Comparison of ENCODE assay signal across 8 mouse cellular contexts in the genomic region with DNA sequence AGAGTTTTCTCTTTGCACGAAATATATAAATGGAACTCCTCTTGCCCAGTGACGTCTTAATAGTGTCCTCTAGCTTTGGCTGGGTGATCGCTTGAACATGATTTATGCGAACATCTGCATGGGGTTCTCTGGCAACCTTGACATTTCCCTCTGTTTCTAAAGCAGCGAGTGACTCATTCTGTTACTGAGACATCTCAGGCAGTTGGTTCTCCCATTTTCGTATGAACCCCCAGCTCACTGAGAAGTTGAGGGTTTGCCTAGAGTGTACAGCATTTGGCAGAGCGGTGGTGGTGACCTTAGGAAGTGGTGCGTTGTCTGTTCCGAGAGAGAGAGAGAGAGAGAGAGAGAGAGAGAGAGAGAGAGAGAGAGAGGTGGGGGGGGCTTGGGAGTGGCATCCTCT. TPM values are rescaled to one million over a fixed set of nuclear protein-coding genes. Genes with fewer than 3 reads are reported as not detected.
DNase-seq lines count a peak whose midpoint lies in the region; ATAC-seq and TF ChIP-seq lines count a peak whose summit lies in the region.

No protein-coding gene starts in this region.

- no peaks in the 10 kb centered on the region for H3K9me3 ChIP-seq in limb, embryonic 14.5 days (ENCODE audit: control insufficient read depth, low read length)
- H3K9me3 ChIP-seq in stomach, embryonic 16.5 days (replicated peaks; ENCODE audit: control insufficient read depth, low read length) = no peaks in the 10 kb centered on the region

- peaks cover 32% of the 10 kb centered on the region for H3K4me1 ChIP-seq in limb, embryonic 14.5 days (ENCODE audit: control insufficient read depth, insufficient read depth, low read length)
- H3K4me1 ChIP-seq in stomach, embryonic 16.5 days (ENCODE audit: control insufficient read depth, insufficient read depth, low read length) = peaks cover 37% of the 10 kb centered on the region

- DNase-seq in embryo, embryonic 11.5 days (ENCODE audit: low read depth, low spot score) = peak; percentile 8
- DNase-seq in embryo, embryonic 9.5 days (ENCODE audit: extremely low spot score) = no peak
- peak; percentile 29 for DNase-seq in thymus, postnatal 4 days
- DNase-seq in thymus, postnatal 0 days (ENCODE audit: low spot score) = no peak
- DNase-seq in limb, embryonic 14.5 days (ENCODE audit: low spot score) = peak; percentile 36
- DNase-seq in T-cell, adult 2 months (ENCODE audit: low spot score) = no peak
- DNase-seq in spleen, adult 12 weeks (ENCODE audit: low spot score) = no peak

- H3K4me3 ChIP-seq in limb, embryonic 14.5 days (replicated peaks; ENCODE audit: low read length) = peak overlapping the region; percentile 93
- peak overlapping the region; percentile 95 for H3K4me3 ChIP-seq in stomach, embryonic 16.5 days (replicated peaks; ENCODE audit: low read length)

- ATAC-seq in limb, embryonic 14.5 days (ENCODE audit: low FRiP score, low read depth) = no peak
- no peak for ATAC-seq in stomach, embryonic 16.5 days (ENCODE audit: insufficient read depth, low FRiP score)

- no peaks in the 10 kb centered on the region for H3K27me3 ChIP-seq in limb, embryonic 14.5 days (ENCODE audit: control insufficient read depth, insufficient read depth, low read length)
- H3K27me3 ChIP-seq in stomach, embryonic 16.5 days (ENCODE audit: control insufficient read depth, insufficient read depth, low read length) = no peaks in the 10 kb centered on the region

- TF ChIP-seq POLR2A in limb, embryonic 14.5 days (IDR thresholded peaks at IDR 0.05; ENCODE audit: borderline replicate concordance, extremely low read depth, insufficient read depth, insufficient read length) = no peak

- 50% methylated on average over 9 of the region's 9 CpGs for WGBS in limb, embryonic 14.5 days
- WGBS in stomach, embryonic 16.5 days = 38% methylated on average over 9 of the region's 9 CpGs

- no peak overlapping the region for H3K27ac ChIP-seq in limb, embryonic 14.5 days (replicated peaks; ENCODE audit: low read depth, low read length)
- 0 out of 2 replicates have a peak overlapping the region, but pooled peaks have one; percentile 27 for H3K27ac ChIP-seq in stomach, embryonic 16.5 days (ENCODE audit: low read length)

- H3K9ac ChIP-seq in limb, embryonic 14.5 days (ENCODE audit: low read depth, low read length, severe bottlenecking) = peak overlapping the region; percentile 93; the same call in 1 of the 2 replicates
- peak overlapping the region; percentile 97 for H3K9ac ChIP-seq in stomach, embryonic 16.5 days (ENCODE audit: low read length)

- H3K4me2 ChIP-seq in limb, embryonic 14.5 days (replicated peaks; ENCODE audit: low read depth, low read length, severe bottlenecking) = peak overlapping the region; percentile 91
- H3K4me2 ChIP-seq in stomach, embryonic 16.5 days (ENCODE audit: low read depth, low read length) = peak overlapping the region; percentile 74

- no peaks in the 10 kb centered on the region for H3K36me3 ChIP-seq in limb, embryonic 14.5 days (ENCODE audit: control insufficient read depth, insufficient read depth, low read length)
- no peaks in the 10 kb centered on the region; the same call in 1 of the 2 replicates for H3K36me3 ChIP-seq in stomach, embryonic 16.5 days (ENCODE audit: control insufficient read depth, insufficient read depth, low read length)

RNA-seq across cellular contexts. Expression of a gene that starts 2.6 kb away (rescaled TPM):
- 9.9 and 13.9 TPM in 2 replicates for polyA plus RNA-seq in thymus, postnatal 0 days (2015; fragmentation: Nextera tagmentation; extraction: Ambion mirVana)
- polyA plus RNA-seq in limb, embryonic 14.5 days (2012; rRNA removed) = 27.4 and 31.9 TPM in 2 replicates
- 12.5 and 16.1 TPM in 2 replicates for polyA plus RNA-seq in limb, embryonic 14.5 days (2014; fragmentation: Nextera tagmentation; extraction: Ambion mirVana)
- 11.9 and 13.7 TPM in 2 replicates for polyA plus RNA-seq in stomach, embryonic 16.5 days (2015; fragmentation: Nextera tagmentation; extraction: Ambion mirVana)

Comparison
In these comparisons a context has a peak if more than half of its experiments do, and no peak if none do; other contexts are left out.
1. DNase-seq: peak in embryo, embryonic 11.5 days (single experiment), thymus, postnatal 4 days (single experiment) and limb, embryonic 14.5 days (single experiment); none in embryo, embryonic 9.5 days (single experiment), thymus, postnatal 0 days (single experiment), T-cell, adult 2 months (single experiment) and spleen, adult 12 weeks (single experiment).